Mouse (Mus musculus): ENCODE data around the gene Asphd2.

The Asphd2 gene

GRCm38 (mm10) chr5:112346211-112346965 lies 48.3 kb downstream of the Asphd2 start:
- DNase-seq, result no peak

- no peak for DNase-seq
Observed at GRCm38 (mm10) chr5:112344092-112344960, 50.3 kb downstream of the Asphd2 start.

- no peak for DNase-seq
Observed at GRCm38 (mm10) chr5:112343205-112343595, 51.5 kb downstream of the Asphd2 start.

- peak; percentile 95 for DNase-seq
Observed at GRCm38 (mm10) chr5:112342463-112343204, 52.0 kb downstream of the Asphd2 start, which contains the start of the genes Srrd and Hps4. Srrd (minus strand) TSS chr5:112343040. Hps4 (plus strand) TSS chr5:112343083.

- DNase-seq, result no peak
Observed at GRCm38 (mm10) chr5:112339215-112339614, 55.5 kb downstream of the Asphd2 start.

GRCm38 (mm10) chr5:112337004-112337403 lies 57.7 kb downstream of the Asphd2 start:
- DNase-seq, result no peak

GRCm38 (mm10) chr5:112335473-112335872 lies 59.2 kb downstream of the Asphd2 start:
- peak; percentile 79 for DNase-seq

Data from thymus, postnatal 4 days (tissue).